15 mouse cellular contexts compared by ENCODE assay signal in genomic region chr10:39842621-39843020, GRCm38 (mm10).
"Had no signal": no experiment of that assay in that cellular context is flagged by ENCODE, and none has a peak within 500 bp of the region (broad histone marks: within the 10 kb centered on the region; RNA-seq: fewer than 3 reads in every experiment).

No protein-coding gene starts in this region.

- H3K4me2 ChIP-seq: lung, embryonic 14.5 days; midbrain, embryonic 11.5 days; midbrain, embryonic 13.5 days; midbrain, embryonic 15.5 days; neural tube, embryonic 12.5 days; stomach, embryonic 15.5 days had no signal

- H3K27me3 ChIP-seq: megakaryocyte, embryonic 14.5 days; midbrain, embryonic 13.5 days; midbrain, embryonic 15.5 days; neural tube, embryonic 12.5 days; stomach, embryonic 15.5 days had no signal

- H3K4me1 ChIP-seq: megakaryocyte, embryonic 14.5 days; midbrain, embryonic 13.5 days; midbrain, embryonic 15.5 days; neural tube, embryonic 12.5 days; stomach, embryonic 15.5 days had no signal

- H3K4me3 ChIP-seq: megakaryocyte, embryonic 14.5 days; midbrain, embryonic 13.5 days; midbrain, embryonic 15.5 days; neural tube, embryonic 12.5 days; stomach, embryonic 15.5 days had no signal

- ATAC-seq: midbrain, embryonic 13.5 days; midbrain, embryonic 15.5 days had no signal

- H3K9ac ChIP-seq: lung, embryonic 14.5 days; midbrain, embryonic 13.5 days; midbrain, embryonic 15.5 days; neural tube, embryonic 12.5 days; stomach, embryonic 15.5 days had no signal

- H3K9me3 ChIP-seq: megakaryocyte, embryonic 14.5 days; midbrain, embryonic 13.5 days; midbrain, embryonic 15.5 days; neural tube, embryonic 12.5 days; stomach, embryonic 15.5 days had no signal

- DNase-seq: lung, adult 18-20 months; lung, embryonic 14.5 days; lung, postnatal 10 days; lung, postnatal 4 days; right cerebral cortex, postnatal 14 days; thymus, adult 18-20 months; thymus, postnatal 14 days; thymus, postnatal 36 days had no signal

- H3K27ac ChIP-seq: midbrain, embryonic 13.5 days; midbrain, embryonic 15.5 days; neural tube, embryonic 12.5 days; stomach, embryonic 15.5 days; stomach, postnatal 0 days had no signal
